Mouse (Mus musculus): ENCODE measurements around the gene Tmem18.

Tmem18 gene

DNA sequence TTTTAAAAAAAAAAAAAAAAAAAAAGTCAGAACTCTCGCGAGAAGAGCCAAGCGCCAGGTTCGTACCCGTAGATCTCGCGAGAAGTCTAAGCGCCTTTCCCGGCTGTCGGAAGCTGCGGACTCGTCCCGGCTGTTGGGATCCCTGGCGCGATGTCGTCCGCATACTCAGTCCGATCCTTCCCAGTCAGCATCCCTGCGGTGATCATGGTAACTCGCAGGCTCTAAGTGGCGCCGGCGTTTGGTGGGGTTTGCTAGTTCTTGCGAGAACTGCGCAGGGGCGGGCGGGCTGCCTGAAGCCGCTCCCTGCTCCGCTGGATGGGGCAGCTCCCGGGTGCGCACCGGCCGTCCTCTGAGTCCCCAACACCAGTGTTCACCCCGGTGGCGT is at the start of gene Tmem18:
Gene Tmem18, plus strand, starts transcription at position 71 of the 385 bp plus-strand sequence.
- DNase-seq (ENCODE audit: low read depth in 1 of 2, low spot score in 2 of 2): peak; percentile 30 to 61

DNA sequence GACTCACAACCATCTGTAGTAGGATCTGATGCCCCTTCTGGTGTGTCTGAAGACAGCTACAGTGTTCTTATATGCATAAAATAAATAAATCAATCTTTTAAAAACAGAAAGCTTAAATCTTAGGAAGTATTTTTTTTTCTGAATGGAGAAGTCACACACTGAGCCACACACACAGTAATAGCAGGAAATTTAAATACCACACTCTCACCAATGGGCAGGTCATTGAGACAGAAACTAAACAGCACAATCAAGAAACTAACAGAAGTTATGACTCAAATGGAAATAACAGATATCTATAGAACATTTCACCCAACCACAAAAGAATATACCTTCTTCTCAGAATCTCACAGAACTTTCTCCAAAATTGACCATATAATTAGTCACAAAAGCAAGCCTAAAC is 26.9 kb upstream of the Tmem18 start:
- no peak for DNase-seq (ENCODE audit: low read depth in 1 of 2, low spot score in 2 of 2)

DNA sequence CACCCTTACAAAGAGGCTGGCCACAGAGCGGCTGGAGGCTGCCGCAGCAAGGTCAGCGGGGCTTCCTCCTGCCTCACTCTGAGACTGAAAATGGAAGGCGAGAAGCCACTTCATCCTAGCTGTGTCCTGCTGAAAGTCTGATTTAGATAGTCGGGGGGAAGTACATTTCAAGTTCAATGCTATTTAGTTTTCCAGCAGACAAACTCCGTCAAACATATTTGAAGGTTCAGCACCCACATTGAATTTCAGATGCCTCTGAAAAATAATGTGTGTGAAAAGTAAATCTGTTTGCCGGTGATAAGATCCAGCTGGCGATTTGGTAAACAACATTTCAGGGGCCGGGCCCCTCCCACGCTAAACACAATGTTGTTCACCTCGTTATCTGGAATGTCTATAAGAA is 22.8 kb upstream of the Tmem18 start:
- DNase-seq (ENCODE audit: low read depth in 1 of 2, low spot score in 2 of 2): no peak

DNA sequence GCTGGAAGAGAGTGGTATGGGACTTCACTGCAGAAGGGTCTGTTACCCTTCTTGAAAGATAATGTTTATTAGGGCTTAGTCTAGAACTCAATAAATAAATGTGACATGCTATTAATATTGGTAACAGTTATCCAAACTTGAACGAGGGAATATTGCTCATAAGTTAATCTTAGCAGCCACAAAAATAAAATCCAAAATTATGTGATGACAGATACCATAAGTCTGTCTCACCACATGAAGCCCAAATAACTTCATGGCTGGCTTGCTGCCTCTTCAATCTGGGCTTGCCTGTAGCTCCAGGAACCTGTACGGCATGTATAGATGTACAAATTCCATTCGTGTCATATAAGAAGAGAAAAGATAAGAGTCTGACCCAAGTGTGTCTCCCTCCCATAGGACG is 12.2 kb upstream of the Tmem18 start:
- no peak for DNase-seq (ENCODE audit: low read depth in 1 of 2, low spot score in 2 of 2)

DNA sequence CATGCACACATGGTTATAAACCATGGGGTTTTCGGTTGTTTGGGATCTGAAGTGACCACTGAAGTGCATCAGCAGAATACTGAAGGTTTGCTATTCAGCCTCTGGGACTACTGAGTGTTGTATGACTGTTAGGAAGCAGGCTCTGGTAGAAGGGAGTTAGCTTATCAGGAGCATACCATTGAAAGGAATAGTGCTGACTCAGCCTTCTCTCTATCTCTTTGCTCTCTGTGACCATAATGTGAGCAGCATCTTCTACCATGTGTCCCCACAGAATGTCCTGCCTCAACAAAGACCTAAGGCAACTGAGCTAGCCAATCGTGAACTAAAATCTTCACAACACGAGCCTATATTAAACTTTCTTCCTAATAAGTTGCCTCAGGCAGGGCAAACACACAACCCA is 8.3 kb upstream of the Tmem18 start:
- DNase-seq (ENCODE audit: low read depth in 1 of 2, low spot score in 2 of 2): no peak

DNA sequence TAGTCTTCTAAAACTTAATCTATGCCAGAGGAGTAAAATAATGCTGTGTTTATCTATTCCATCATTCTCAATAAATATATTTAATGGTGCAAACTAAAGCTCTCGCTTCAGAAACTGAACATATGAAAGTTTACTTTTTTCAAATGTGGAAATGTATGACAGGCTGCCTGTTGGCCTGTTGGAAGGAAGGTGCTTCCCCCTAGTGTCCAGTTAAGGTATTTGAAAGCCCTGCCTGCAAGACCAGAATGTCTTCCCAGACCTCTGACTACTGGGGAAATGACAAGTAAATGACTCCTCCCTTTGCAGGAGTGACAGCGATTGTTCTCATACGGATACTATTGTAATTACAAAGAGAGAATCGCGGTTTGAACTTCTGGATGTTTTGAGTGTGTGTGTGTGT is 6.2 kb upstream of the Tmem18 start:
- no peak for DNase-seq (ENCODE audit: low read depth in 1 of 2, low spot score in 2 of 2)

DNA sequence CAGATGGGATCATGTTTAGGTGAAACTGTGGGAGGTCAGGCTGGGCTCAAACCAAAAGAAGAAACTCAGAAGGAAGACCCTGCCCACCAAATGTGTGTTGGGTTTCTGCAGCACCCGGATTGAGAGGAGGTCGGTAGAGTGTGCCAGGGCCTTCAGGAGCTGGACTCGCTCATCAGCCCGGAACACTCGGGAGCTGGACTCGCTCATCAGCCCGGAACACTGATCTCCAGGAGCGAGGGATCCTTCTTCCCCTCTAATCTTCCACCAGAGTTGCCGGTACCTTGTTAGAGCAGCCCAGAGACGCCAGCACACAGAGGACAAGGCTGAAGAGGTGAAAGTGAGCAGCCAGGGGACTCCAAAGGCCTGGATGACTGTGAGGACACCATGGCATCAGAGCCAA is 2.9 kb upstream of the Tmem18 start:
- DNase-seq (ENCODE audit: low read depth in 1 of 2, low spot score in 2 of 2): no peak

DNA sequence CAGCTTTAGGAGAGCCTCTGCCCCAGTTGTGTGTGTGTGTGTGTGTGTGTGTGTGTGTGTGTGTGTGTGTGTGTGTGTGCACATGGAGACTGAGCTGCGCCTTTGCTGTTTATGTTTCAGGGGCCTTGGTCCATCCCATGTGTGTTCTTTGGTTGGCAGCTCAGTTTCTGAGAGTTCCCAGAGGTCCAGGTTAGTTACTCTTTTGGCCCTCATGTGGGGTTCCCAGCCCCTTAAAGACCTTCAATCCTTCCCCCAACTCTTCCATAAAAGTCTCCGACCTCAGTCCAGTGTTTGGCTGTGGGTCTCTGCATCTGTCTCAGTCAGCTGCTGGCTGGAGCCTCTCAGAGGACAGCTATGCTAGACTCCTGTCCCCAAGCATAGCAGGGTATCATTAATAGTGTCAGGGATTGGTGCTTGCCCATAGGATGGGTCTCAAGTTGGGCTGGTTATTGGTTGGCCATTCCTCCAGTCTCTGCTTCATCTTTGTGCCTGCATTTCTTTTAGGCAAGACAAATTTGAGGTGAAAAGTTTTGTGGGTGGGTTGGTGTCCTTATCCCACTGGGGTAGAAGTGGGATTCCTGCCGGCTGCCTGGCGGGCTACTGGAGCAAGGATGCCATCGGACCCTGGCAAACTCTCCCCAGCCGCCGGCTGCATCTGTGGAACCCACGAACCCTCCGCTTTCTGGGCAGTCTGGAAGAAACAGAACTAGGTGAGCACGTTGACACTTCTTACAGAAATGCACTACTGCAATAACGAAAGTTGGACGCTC is 455 bp upstream of the Tmem18 start:
- DNase-seq (ENCODE audit: low read depth in 1 of 2, low spot score in 2 of 2): no peak

DNA sequence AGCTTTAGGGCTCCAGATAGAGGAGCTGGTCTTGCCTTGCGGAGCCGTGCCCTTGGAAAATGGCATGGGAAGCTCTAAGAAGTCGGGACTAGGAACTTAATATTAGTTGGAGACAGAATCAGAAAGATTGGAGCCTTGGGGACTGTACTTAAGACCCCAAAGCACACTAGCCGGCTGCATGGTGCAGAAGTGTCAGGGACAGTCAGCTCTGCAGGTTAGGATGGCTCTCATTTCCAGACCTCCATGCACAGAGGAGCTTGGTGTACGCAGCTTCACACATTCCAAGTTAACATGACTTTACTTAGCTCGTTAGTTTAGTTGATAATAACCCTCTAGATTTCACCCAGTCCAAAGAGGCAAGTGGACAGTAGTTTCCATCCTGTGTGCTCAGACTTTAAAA is 637 bp downstream of the Tmem18 start:
- DNase-seq (ENCODE audit: low read depth in 1 of 2, low spot score in 2 of 2): no peak

DNA sequence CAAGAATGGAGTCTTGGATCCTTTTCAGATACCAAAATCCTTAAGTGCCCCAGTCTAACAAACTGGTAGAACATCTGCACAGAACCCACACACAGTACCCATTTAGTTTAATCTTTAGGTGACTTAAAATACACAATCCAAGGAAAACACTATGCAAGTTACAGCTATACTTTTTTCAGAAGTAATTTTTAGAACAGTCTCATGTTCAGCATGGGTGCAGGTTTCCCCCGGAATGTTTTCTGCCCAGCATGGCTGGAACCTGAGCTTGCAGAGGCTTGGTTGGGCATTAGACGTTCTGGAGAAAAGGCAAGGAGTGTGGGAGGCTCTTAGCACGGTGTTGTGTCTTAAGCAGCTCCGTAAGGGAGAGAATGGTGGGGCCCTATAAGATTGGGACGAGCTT is 7.6 kb downstream of the Tmem18 start:
- no peak for DNase-seq (ENCODE audit: low read depth in 1 of 2, low spot score in 2 of 2)

DNA sequence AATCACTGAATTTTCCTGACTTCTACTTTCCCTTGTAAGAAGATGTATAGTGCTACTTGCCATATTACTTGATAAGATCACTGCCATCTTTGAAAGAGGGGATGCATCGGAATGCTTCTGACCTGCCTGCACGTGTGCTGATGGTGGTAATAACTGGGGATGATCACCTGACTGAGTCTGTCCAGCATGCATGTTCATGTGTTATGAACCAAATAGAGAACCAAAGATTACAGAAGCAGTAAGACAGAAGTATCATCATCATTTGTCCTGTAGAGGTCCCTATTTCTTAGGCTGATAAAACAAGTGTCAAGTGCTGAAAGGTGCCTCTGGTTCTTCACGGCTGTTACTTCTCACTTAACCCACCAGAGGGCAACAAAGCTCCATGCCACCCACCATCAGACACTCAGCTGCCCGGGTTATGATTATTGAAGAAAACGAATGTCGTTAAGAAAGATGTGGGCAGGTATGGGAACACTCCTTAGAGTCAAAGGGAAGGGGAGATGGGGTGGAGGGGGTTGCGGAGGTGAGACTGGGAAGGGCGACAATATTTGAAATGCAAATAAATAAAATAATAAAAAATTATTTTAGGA is 12.7 kb downstream of the Tmem18 start:
- no peak for DNase-seq (ENCODE audit: low read depth in 1 of 2, low spot score in 2 of 2)

DNA sequence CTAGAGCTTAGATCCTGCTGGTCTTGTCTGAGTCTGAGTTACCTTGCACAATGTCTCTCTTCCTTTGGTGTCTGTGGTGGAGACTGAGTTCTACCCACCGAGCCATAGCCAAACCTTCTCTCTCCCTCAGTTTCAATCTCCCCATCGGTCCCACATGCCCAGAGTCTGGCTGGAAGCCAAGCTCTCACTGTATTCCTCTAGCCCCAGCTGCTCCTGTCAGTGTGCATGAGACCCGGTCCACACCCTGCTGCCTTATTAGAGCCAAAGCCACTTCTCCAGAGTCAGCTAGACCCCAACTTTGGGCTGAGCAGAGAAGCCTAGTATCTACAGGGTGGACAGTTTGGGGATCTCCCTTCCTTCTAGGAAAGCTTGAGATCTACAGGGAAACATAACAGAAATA is 14.7 kb downstream of the Tmem18 start:
- no peak for DNase-seq (ENCODE audit: low read depth in 1 of 2, low spot score in 2 of 2)

DNA sequence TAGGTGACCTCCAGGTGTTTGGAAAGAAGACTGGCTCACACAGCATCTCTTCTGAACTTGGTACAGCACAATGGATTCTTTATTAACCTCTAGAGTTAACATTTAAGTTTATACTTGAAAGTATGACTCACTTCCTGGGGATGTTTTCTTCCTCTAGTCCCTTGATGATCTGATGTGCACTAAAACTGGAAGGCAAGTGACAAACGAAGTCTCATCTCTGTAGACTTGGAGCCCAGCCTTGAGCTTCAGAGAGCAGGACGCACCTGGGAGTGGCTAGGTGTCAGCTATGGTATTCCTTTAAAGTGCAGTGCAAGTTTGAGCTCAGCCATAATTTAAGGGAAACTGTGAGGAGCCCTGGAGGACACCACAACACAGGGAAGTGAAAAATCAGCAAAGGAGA is 15.2 kb downstream of the Tmem18 start:
- DNase-seq (ENCODE audit: low read depth in 1 of 2, low spot score in 2 of 2): no peak

DNA sequence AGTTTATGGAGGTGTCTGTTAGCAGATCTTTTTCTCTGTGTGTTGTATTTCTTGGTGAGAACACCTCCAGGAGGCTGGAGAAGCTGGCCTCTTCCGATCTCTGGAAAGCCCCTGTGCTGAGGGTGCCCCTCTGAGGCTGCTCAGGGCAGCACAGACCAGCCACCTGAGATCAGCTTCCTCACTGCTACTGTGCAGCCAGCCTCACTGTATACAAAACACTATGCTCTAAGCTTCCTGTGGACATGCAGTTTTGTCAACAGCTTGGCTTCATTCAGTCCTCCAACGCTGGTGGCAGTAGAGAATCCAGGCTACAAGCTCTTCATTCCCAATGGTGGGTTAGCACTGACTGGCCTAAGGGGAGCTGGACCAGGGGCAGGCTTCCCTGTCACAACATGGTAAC is 15.8 kb downstream of the Tmem18 start:
- no peak for DNase-seq (ENCODE audit: low read depth in 1 of 2, low spot score in 2 of 2)

DNA sequence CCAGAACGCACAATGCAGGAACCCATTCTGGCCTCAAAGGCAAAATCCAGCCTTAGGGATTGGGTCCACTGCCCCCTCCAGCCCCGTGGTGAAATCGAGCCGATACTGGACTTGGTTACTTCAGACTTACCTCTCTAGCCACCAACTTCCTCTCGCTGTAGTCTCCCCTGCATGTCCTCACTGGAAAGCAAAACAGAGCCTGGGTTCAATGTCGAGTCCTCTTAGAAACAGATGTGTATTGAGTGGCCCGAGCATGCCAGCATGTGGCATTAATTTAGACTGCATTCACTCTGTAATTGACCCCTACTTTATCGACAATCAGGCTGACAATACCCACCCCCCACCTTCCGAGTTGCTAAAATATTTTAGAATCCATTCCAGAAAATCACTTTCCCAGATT is 19.8 kb downstream of the Tmem18 start:
- DNase-seq (ENCODE audit: low read depth in 1 of 2, low spot score in 2 of 2): no peak

DNA sequence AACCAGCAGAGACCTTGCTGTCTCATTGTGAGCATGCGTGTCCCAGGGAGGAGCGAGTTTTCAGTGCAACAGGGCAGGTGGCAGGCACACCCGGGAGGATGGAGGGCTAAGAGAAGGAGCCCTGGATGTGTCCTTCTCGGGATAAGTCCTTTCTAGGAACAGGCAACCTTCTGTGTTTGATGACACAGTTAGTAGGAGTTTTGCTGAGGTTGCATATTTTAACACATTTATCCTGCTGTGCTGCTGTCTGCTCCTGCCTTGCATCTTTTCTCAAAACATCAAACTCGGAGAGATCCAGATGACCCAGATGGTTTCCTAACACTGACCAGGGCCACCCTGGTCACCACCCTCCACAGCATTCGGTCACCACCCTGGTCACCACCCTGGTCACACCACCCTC is 20.6 kb downstream of the Tmem18 start:
- no peak for DNase-seq (ENCODE audit: low read depth in 1 of 2, low spot score in 2 of 2)

DNA sequence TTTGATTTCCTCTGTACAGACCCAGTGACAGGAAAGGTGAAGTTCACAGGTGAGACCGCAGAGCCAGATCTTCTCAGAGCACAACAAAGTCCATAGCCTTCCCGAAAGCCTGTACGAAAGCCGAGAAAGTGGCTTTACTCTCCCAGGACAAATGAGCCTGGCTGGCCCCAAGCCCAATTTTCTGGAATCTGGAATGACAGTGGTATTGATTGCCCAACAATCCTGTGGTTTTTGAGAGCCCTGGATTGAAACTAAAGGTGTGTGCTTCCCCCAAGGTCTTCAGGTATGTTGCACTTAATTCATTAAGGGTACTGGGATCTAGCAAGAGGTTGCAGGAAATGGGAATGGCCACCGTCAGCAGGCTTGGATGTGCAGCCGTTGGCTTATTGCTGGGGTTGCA is 21.7 kb downstream of the Tmem18 start:
- no peak for DNase-seq (ENCODE audit: low read depth in 1 of 2, low spot score in 2 of 2)

DNA sequence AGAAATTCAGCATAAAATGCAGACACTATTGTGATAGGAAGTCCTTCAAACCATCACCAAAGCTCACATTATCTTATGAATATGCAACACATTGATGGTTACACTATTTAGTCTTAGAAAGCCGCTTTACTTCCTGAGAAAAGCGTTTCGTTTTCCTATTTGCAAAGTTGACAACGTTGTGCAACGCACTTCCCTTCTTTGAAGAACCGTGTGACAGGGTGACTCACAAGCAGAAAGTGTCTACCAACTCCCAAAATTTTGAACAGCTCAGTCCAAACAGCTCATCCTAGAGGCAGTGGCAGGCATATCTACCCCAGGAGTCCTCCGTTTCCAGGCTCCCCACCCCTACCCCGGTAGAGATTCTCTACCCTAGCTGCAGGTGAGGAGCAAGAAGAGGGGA is 22.5 kb downstream of the Tmem18 start:
- DNase-seq (ENCODE audit: low read depth in 1 of 2, low spot score in 2 of 2): no peak

DNA sequence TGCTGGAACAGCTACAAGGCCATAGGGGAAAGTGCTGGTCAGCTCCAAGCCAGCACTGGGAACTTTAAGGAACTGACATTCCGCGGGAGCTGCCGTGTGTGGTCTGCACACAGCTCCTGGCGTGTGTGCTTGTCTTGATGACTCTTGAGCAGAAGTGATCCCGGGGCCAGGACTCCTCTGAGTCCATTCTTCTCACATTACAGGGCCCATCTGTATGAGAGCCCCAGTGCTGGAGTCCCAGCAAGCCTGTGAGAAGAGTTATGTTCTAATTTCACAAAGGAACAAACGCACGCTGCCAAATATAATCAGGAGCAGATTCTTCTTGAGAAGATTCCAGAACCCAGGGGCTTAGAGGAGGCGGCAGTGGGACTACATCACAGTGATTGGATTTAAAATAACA is 34.2 kb downstream of the Tmem18 start:
- no peak for DNase-seq (ENCODE audit: low read depth in 1 of 2, low spot score in 2 of 2)

DNA sequence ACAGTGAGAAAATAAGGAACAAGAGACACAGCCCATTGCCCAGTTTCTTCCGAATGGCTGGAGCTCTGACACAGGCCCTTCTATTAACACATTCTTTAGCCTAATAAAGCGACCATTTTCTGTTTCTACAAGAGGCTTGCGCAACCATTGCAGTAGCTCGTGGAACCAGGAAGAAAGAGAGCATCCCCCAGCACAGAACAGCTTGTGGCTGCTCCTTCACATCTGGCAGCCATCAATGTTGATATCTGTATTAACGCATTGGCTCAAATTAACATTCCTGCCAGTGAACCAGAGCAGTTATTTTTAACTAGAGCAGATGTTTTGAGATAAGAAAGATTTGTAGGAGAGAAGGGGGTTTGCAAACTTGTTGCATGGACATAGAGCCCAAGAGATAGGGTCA is 44.2 kb downstream of the Tmem18 start:
- no peak for DNase-seq (ENCODE audit: low read depth in 1 of 2, low spot score in 2 of 2)

DNA sequence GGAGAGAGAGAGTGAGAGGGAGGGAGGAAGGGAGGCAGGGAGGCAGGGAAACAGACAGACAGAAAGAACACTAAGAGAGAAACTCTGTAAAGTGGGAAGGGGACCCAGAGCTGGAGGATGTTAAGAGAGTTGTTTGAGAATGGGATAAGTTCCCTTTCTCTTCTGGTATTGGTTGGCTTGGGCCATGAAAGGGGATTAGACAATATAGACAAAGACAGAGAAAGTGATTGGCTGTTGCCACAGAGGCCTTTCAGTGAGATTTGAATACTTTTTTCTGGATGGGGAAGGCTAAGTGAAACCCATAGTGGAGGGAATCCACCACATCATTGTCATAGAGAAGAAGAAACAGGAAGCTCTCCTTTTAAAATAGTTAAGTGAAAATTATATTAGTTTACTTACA is 50.3 kb downstream of the Tmem18 start:
- no peak for DNase-seq (ENCODE audit: low read depth in 1 of 2, low spot score in 2 of 2)

Data from monocyte, adult 2 months (primary cell).